Mouse (Mus musculus): ENCODE data around the gene Cyb561d2.

DNA sequence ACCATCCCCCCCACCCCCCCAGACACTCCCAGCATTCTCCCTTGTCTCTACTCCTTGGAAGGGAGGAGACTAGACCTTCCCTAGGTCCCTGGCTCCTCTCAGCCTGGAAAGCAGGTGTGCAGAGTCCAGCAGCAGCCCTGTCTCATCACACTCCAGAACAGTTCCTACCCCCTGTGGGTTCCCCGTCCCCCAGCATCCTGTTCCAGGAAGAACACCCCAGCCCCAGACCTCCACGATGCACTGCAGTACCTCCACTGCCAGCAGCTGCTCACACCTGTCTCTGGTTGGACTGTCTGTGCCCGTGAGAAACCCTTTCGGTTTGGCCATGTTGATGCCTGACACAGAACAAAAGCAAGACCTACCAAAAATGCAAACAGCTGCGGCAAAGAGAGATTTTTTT is 20.8 kb downstream of the Cyb561d2 start:
- TF ChIP-seq CTCF (IDR thresholded peaks at IDR 0.05) (no peak), EP300 (IDR thresholded peaks at IDR 0.05) (no peak)
